Mouse (Mus musculus): Measurements from ENCODE around the gene Tpm3. TPM values are rescaled to one million over a fixed set of nuclear protein-coding genes. Genes with fewer than 3 reads are reported as not detected.

Gene Tpm3
- polyA plus RNA-seq (2011; ENCODE audit: insufficient read depth, insufficient read length, low replicate concordance, missing spikeins) = 645 and 665 TPM in 2 replicates

DNA sequence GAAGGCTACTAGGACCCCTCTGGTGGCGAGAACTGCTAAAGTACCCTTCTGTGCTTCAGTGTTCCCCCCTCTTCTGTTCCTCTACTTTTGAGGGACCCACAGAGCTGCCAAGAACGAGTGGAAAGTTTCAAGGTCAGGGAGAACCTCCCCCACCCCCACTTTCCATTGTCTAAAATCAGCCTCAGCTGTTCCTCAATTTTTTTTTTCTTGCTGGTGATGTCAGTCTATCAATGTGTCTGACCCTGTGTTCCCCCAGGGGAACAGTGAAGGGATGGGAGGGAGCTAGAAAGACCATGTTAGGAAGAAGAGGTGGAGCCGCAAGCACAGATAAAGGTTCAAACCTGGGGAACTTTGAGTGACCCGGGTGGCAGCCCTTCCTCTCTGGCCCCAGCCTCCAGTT lies at the start of gene Tpm3:
Tpm3 (plus strand) TSS at position 356 of the 400 bp plus-strand sequence.
- no peak for TF ChIP-seq CTCF (IDR thresholded peaks at IDR 0.05; ENCODE audit: control insufficient read depth, insufficient read depth, low read length)
- TF ChIP-seq POLR2A (IDR thresholded peaks at IDR 0.05; ENCODE audit: borderline replicate concordance, control insufficient read depth, low read depth, low read length) = no peak
- 54% methylated on average over 4 of the region's 4 CpGs for WGBS
- Histone ChIP-seq H3K27ac (ENCODE audit: control insufficient read depth, insufficient read depth, low read depth, low read length, poor library complexity) (no peak within 1 kb of the TSS), H3K4me3 (replicated peaks; ENCODE audit: control insufficient read depth, low read depth, low read length) (no peak within 1 kb of the TSS), H3K4me1 (ENCODE audit: control insufficient read depth, insufficient read depth, low read length) (no peaks in the 10 kb centered on the region)

DNA sequence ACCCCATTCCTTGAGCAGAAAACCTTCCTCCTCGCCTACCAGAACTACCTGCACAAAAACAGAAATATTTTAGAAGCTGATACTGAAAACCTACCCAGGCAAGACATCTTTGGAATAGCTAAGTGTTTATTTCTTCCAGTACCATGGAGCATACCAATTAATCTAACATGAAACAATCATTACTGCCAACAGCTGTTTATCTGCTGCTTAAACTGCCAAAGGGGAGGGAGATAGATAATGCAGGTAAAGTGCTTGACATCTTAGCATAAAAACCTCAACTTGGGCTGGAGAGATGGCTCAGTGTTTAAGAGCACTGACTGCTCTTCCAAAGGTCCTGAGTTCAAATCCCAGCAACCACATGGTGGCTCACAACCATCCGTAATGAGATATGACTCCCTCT lies 37.8 kb upstream of the Tpm3 start:
- Histone ChIP-seq H3K4me1 (ENCODE audit: control insufficient read depth, insufficient read depth, low read length) (no peaks in the 10 kb centered on the region), H3K4me3 (replicated peaks; ENCODE audit: control insufficient read depth, low read depth, low read length) (no peak overlapping the region), H3K27ac (ENCODE audit: control insufficient read depth, insufficient read depth, low read depth, low read length, poor library complexity) (no peak overlapping the region)
- no peak for TF ChIP-seq POLR2A (IDR thresholded peaks at IDR 0.05; ENCODE audit: borderline replicate concordance, control insufficient read depth, low read depth, low read length)
- WGBS = 87% methylated on average over 2 of the region's 2 CpGs

DNA sequence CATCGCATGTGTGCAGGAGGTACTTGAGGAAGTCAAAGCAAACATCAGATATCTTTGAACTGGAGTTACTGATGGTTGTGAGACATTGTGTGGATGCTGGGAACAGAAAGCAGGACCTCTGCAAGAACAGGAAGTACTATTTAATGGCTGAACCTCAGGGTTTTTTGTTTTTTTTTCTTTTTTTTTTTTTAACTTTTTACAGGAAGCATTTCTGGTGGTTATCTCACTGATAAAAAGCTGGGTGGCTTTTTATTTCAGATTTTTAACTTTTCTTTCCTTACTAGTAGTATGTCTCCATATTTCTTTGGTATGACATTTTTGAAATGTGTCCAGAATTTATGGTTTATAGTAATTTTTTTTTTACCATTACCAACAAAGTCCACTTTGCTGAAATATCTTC lies 36.2 kb upstream of the Tpm3 start:
- Histone ChIP-seq H3K4me3 (replicated peaks; ENCODE audit: control insufficient read depth, low read depth, low read length) (no peak overlapping the region), H3K4me1 (ENCODE audit: control insufficient read depth, insufficient read depth, low read length) (no peaks in the 10 kb centered on the region), H3K27ac (ENCODE audit: control insufficient read depth, insufficient read depth, low read depth, low read length, poor library complexity) (no peak overlapping the region)
- TF ChIP-seq POLR2A (IDR thresholded peaks at IDR 0.05; ENCODE audit: borderline replicate concordance, control insufficient read depth, low read depth, low read length) = no peak
- no peak for TF ChIP-seq CTCF (IDR thresholded peaks at IDR 0.05; ENCODE audit: control insufficient read depth, insufficient read depth, low read length)
- WGBS = 84% methylated on average over 1 of the region's 1 CpGs

DNA sequence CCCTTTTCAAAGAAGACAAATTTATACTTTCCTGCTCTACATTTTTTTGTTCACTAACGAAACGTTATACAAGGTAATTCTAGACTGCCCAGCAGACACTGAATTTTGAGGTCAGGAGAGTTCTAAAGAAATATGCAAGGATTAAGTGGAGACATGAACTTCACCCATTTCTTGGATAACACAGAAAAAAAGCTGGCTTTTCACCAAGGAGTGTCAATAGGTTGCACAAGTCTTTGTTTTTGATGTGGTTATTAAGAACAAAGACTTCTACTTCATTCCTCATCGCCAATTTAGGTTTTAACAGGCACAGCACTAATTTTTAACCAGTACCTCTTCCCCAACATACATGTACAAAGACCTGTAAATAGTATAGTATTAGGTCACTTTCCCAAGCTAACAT lies 22.8 kb upstream of the Tpm3 start:
- 69% methylated on average over 3 of the region's 3 CpGs for WGBS

DNA sequence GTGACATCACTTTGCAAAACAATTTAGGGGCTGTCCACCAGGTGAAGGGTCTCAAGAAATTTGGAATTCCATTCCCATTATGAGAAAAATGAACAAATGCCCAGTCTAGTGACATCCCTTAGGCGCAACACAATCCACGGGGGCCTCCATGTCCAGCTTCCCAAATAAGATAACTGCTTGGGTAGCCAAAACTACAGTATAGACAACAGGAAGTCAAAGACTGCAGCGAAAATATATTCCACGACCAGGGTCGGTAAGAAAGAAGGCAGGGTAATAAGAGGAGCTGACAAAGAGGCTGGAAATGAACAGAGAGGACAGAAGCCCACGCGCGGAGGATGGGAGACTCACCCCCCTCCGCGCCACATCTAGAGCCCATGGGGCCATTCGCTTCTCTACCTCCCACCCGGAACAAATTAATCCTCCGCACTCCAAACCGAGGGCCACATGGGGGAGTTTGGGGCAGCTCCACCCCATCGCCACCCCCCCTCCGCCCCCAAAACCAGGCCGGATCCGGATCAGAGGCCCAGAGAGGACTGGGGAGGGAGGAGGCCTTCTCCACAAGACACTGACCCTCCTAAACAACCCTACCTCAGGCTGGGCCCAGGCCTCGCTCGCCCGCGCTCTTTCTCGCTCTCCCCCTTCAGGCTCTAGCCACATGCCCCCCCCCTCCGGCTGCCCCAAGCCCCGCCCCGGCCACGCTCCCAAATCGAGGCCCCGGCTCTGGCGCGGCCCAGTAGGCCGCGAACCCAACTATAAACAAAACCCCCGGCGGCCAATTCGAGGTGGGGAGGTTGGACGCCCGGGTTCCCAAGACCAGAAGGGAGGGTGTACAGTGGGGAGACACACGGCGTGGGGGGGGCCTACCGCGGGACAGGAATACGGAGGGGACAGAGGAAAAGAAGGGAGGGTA lies 20.8 kb upstream of the Tpm3 start, which contains the start of gene 4933434E20Rik:
4933434E20Rik (plus strand) TSS at position 196 of the 910 bp plus-strand sequence.
- under 1% methylated on average over 43 of the region's 43 CpGs for WGBS
- TF ChIP-seq CTCF (IDR thresholded peaks at IDR 0.05; ENCODE audit: control insufficient read depth, insufficient read depth, low read length) (no peak), POLR2A (IDR thresholded peaks at IDR 0.05; ENCODE audit: borderline replicate concordance, control insufficient read depth, low read depth, low read length) (no peak)
- H3K27ac ChIP-seq (ENCODE audit: control insufficient read depth, insufficient read depth, low read depth, low read length, poor library complexity) = peak within 1 kb of the TSS; percentile 85

More for the DNA sequence above, 22.8 kb upstream of the Tpm3 start:
- H3K4me3 ChIP-seq (replicated peaks; ENCODE audit: control insufficient read depth, low read depth, low read length) = no peak overlapping the region
- no peak for TF ChIP-seq POLR2A (IDR thresholded peaks at IDR 0.05; ENCODE audit: borderline replicate concordance, control insufficient read depth, low read depth, low read length)
- TF ChIP-seq CTCF (IDR thresholded peaks at IDR 0.05; ENCODE audit: control insufficient read depth, insufficient read depth, low read length) = no peak
- H3K4me1 ChIP-seq (ENCODE audit: control insufficient read depth, insufficient read depth, low read length) = no peaks in the 10 kb centered on the region; the same call in 1 of the 2 replicates
- H3K27ac ChIP-seq (ENCODE audit: control insufficient read depth, insufficient read depth, low read depth, low read length, poor library complexity) = no peak overlapping the region

DNA sequence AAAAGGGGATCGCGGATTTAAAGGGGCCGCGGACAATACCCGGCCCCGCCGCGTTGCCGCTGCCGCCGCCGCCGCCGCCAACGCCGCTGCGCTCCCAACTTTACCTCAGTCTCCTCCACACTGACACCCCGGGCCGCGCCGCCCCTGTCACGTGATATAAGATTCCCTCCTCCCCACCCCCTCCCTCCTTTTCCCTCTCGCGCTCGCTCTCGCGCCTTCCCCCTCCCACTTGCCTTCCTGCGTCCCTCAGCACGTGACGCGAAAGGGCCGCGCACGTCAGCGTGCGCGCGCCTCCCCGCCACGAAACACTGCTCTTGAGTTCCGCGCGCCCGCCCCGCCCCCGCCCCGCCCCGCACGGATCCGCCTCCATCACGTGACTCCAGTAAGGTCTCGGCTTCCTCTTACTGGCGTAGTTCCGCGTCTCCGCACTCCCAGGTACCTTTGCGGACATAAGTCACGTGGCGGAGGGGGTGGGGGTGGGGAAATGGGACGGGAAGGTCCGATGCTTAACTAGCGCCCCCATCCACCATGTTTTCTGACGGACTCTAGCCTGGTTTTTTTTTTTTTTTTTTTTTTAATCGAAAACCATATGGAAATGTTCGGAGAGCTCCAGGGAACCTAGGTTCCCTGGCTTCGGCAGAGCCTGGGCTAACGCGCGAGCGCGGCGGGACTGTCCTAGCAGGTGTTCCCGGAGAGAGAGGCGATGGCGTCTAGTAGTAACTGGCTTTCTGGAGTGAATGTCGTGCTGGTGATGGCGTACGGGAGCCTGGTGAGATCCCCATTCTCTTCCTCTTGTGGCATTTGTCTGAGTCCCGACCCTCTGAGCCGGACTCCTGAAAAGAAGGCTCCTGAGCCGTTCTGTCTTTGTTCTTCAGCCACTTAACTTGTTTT lies 19.9 kb upstream of the Tpm3 start, which contains the start of gene Ubap2l:
Ubap2l (minus strand) TSS at position 278 of the 891 bp plus-strand sequence.
- TF ChIP-seq POLR2A (IDR thresholded peaks at IDR 0.05; ENCODE audit: borderline replicate concordance, control insufficient read depth, low read depth, low read length) = peak; percentile 76; the same call in 1 of the 2 replicates
- TF ChIP-seq CTCF (IDR thresholded peaks at IDR 0.05; ENCODE audit: control insufficient read depth, insufficient read depth, low read length) = no peak
- under 1% methylated on average over 79 of the region's 81 CpGs for WGBS
- Histone ChIP-seq H3K27ac (ENCODE audit: control insufficient read depth, insufficient read depth, low read depth, low read length, poor library complexity) (peak within 1 kb of the TSS; percentile 85), H3K4me1 (ENCODE audit: control insufficient read depth, insufficient read depth, low read length) (no peaks in the 10 kb centered on the region; the same call in 1 of the 2 replicates), H3K4me3 (replicated peaks; ENCODE audit: control insufficient read depth, low read depth, low read length) (peak within 1 kb of the TSS; percentile 98)

More for the DNA sequence above, 20.8 kb upstream of the Tpm3 start, which contains the start of gene 4933434E20Rik:
- H3K4me3 ChIP-seq (replicated peaks; ENCODE audit: control insufficient read depth, low read depth, low read length) = peak within 1 kb of the TSS; percentile 98
- H3K4me1 ChIP-seq (ENCODE audit: control insufficient read depth, insufficient read depth, low read length) = no peaks in the 10 kb centered on the region; the same call in 1 of the 2 replicates

DNA sequence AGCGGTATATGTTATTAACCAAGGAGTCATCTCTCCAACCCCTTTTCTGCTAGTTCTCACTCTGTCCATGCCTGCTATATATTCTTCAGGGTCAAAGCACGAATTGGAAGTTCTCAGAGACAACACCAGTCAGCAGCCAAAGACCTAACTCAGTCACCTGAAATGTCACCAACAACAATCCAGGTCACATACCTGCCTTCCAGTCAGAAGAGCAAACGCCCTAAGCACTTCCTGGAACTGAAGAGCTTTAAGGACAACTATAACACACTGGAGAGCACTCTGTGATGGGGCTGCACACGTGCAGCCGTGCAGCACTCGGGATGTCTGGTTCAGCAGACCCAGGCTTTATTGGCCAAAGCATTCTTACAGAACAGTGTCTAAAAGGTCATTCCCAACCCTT lies 10.9 kb upstream of the Tpm3 start:
- WGBS = 92% methylated on average over 6 of the region's 6 CpGs

More for the DNA sequence above, 10.9 kb upstream of the Tpm3 start:
- no peaks in the 10 kb centered on the region for H3K4me1 ChIP-seq (ENCODE audit: control insufficient read depth, insufficient read depth, low read length)
- TF ChIP-seq POLR2A (IDR thresholded peaks at IDR 0.05; ENCODE audit: borderline replicate concordance, control insufficient read depth, low read depth, low read length) = no peak
- TF ChIP-seq CTCF (IDR thresholded peaks at IDR 0.05; ENCODE audit: control insufficient read depth, insufficient read depth, low read length) = no peak
- H3K27ac ChIP-seq (ENCODE audit: control insufficient read depth, insufficient read depth, low read depth, low read length, poor library complexity) = no peak overlapping the region
- H3K4me3 ChIP-seq (replicated peaks; ENCODE audit: control insufficient read depth, low read depth, low read length) = no peak overlapping the region

All from bone marrow, adult 2 months (tissue).